Mouse (Mus musculus) thymus, adult 2 months (tissue): ENCODE measurements around the gene Paqr4.

Experiments
- CTCF ChIP-seq: fragments of 200-500 bp; IDR thresholded peaks from 2 replicates; pipeline ENCODE4 v1.5.1; 2012; ENCODE audit warnings: mild to moderate bottlenecking, control low read depth, low read length, moderate library complexity, borderline replicate concordance; ENCODE audit not compliant: control insufficient read depth, poor library complexity, insufficient read depth; ENCODE audit errors: extremely low read depth
- POLR2A ChIP-seq: fragments of 200-500 bp; IDR thresholded peaks from 2 replicates; pipeline ENCODE4 v1.6.1; 2012; ENCODE audit warnings: mild to moderate bottlenecking, low read length, control low read depth, moderate library complexity; ENCODE audit not compliant: control insufficient read depth, poor library complexity, insufficient read depth; ENCODE audit errors: extremely low read depth

DNA sequence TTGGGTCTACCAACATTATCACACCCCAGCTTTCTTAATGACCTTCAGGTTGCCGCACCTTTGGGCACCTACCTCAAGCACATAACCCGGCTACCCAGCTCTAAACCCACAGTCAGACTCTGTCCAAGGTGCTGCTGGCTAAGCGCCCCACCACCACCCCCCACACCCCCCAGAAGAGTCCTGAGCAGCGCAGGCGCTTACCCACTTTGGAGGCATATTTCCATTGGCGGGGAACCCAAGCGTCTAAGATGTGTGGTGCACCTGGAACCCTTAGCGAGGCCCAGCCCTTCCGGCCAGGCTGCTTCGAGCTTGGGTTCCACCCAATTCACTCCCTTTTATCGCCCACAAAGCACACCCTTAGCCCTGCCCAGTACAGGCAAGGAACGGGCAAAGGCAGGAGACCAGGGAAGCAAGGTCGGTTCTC is at the start of gene Paqr4:
- TF ChIP-seq CTCF = no peak
- TF ChIP-seq POLR2A = no peak
